Mouse (Mus musculus) spleen, postnatal 10 days (tissue): ENCODE data around the gene Polr1e.
"Not testable (repeated sequence)": the region's sequence is repeated elsewhere in the genome, so short reads cannot be mapped to it uniquely, and the experiment has no call there.

Experiments
- DNase-seq, 2 experiments: peaks; one replicate each; pipeline ENCODE4 v3.0.0; 2021 to 2022; ENCODE audit warnings: low spot score in 2 of 2

Polr1e gene

DNA sequence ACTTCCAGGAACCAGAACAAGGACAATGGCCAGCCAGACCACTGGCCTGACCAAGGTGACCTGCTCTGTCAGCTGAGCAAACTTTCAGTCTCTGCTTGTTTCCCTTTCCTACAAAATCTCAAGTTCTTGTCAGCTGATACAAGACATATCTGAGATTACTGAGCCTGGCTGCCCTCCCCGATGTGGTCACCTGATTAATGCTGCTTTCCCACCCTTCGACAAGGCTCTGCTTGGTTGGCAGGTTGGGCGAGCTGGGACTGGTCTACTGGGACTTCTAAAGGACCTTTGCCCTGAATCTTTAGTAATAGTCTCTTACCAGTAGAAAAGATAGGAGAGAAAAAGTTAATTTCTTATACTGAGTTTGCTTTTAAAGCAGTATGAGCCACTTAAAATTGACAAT is 12.9 kb upstream of the Polr1e start:
- no peak for DNase-seq

DNA sequence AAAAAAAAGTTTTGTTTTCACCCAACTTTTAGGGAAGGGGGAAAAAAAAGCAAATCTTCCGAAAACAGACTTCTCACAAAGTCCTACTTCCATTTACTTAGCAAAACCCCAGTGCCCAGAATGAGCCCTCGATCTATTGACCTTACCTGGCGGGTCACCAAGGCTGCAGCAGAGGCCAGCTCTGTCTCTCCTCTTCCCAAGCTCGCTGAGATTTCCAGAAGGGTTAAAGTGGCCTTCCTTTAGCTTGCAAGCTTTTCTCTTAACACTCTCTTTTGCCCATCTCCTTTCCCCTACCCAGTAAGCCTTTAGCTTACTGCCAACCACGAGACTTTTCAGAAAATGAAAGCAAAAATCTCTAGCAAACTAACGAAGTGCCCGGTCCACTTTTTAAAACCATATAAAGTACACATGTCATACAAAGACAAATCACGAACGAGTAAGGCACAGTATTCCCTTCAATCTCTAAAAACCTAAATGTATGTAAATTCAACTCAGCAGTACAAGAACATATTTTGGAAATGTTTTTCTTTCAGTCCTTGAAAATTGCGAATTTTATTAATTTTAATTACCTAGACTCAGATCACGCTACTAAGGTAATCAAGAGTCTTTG is 7.5 kb upstream of the Polr1e start:
- DNase-seq = no peak

DNA sequence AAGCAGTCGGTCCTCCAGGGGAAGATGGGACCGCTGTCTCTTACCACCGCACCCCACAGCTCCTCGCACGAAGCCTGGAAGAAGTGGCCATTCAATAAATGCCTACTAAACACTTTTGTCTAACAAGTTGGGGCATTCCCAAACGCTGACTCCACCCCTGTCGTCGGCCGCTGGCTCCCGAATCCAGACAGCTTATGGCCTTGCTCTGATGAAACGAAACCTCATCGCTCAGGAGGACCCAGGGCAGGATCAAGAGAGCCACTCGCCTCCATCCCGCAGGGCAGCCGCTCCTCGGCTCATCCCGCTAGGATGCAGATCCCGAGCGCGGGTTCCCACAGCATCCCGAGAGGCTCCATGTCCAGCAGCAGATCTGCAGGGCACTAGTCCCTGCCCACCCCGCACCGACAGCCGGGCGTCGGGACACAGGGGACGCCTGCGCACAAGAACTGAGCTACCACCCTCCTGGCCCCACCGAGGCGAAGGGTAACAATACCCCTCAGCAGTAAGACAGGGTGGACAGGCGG is 6.7 kb upstream of the Polr1e start:
- peak in 1 of 2 experiments; percentile 76 for DNase-seq

DNA sequence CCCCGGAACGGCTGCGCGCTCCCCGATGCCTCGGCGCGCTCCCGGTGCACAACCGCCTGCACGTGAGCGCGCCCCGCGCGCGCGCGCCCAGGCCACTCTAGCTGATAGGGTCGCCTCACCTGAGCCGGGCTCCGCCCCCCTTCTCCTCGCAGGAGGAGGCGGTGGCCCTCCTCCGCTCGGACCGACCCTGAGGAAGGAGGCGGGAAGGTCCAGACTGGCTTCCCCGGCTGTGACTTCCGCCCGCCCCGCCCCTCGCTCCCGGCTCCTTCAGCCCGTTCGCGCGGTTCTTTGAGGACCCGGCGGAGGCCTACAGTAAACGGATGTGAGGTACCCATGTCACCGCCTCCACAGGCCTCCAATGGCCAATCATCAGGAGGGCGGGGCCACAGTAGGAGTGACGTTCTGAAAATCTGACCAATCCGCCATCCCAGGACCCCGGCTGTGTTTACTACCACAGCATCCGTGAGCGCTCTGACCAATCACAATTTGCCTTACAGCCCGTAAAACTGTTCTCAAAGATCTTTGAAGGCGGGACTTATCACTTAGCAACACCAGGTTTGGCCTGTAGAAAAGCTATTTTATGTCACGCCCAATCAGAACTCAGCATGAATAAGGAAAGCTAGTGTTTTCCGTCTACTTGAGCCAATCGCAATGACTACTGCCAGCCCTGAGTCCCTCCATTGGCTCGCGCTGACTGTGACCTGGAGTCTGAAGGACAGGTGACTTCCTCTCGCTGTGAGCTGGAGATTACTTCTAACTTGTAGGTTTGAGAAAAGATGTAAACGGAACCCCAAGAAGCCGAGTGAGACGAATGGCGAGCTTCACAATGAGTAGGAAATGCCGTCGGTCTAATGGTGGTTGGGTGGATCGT is 6.0 kb upstream of the Polr1e start, which contains the start of gene Zbtb5:
Zbtb5 (minus strand) TSS at position 308 of the 871 bp plus-strand sequence.
- peak; percentile 97 to 99 for DNase-seq

DNA sequence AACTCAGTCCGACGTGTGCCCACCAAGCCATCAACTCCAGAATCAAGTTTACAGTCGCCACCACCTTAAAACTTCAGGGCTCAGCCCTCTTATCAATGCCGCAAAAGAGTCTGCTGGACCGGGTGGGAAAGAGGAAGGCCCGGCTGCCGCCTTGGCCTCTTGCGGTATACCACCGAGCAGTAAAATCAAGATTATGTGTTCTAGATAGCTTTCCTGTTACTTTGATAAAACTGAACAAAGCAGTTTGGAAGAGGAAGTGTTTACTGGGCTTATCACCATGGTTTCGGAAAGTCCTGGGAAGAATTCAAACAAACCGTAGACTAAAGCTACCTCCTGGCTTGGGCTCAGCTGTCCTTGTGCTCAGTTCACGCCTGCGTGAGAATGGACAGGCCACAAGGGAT is 5.4 kb upstream of the Polr1e start:
- no peak for DNase-seq

DNA sequence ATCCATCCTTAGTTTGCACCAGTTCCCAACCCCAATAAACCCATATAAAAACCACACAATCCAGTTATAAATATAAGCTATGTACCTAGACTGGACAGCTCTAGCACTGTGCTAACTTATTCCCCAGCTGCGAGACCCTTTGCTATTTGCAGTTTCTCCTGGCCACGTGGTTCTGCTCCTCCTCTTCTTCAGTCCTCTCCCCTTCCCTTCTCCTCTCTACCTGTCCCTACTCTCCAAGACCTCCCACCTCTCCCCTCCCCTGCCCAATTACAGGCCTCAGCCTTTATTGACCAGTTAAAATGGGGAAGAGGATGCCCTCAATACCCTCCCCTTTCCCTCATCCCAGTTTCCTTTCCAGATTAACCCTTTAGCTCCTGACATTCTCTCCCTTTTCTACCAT is 4.8 kb upstream of the Polr1e start:
- no peak for DNase-seq

DNA sequence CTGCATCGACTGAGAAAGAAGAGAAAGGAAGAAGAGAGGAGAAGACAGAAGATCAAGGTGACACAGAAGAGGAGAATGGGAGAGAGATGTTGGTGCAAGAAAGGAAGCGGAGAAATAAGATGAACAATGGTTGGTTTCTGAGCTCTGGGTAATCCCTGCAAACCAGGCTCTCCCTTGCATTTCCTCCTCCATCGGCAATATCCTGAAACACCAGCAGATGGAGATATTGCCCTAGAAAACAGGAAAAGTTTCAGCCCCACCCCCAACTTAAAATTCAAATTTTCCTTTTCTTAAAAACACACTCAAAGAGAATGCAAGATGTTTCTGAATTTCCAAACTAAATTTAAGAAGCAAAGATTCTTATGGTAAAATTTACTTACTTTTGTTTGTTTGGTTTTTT is 2.8 kb upstream of the Polr1e start:
- DNase-seq = peak in 1 of 2 experiments; percentile 58

DNA sequence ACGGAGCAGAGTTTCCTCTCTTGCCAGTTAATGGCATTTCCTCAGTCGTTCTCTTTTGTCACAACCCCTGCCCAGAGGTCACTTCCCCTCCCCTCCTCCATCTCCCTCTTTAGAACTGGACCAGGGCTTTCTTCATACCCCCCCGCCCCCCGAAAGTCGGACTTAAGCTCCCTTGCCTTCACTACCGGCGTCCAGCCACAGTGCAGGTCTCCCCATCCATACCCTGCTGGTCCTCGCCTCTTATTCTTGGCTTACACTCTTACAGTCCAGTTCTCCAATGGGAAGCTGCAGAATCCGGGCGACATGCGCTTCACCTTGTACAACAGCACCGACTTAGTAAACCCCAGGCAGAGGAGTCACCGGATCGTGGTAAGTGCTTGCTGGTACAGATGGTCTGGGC is 626 bp downstream of the Polr1e start:
- DNase-seq = no peak

DNA sequence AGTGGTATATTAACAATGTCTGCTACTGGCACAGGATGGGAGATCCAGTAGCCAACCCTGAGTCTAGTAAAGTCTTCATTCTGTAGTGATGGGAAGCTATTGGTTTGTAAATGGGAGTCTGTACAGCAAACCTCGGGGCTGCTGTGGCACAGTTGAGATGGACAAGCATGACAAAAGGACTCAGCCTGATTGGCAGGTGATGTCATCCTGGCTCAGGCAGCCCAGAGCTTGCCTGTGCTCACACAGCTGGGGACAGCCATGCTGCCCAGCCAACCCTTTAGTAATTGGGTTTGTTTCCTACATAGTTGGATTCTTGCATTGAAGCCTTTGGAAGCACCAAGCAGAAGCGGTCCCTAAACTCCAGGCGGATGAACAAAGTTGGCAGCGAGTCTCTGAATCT is 8.1 kb downstream of the Polr1e start:
- DNase-seq = no peak

DNA sequence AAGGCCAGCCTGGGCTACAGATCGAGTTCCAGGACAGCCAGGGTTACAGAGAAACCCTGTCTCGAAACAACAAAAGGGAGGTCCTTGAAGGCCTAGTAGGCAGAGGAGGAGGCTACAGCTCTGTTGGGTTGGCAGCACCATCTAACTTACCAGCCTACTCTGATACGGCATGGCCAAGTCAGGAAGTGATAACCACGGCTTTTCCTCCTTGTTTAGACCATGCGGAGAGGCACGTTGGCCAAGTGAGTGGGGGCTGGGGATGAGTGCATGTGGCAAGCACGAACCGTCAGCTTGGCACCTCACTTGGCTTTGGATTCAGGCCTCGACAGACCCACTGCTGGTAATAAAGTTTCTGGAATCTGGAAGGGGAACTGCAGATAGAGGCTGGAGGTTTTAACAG is 14.2 kb downstream of the Polr1e start:
- no peak for DNase-seq

DNA sequence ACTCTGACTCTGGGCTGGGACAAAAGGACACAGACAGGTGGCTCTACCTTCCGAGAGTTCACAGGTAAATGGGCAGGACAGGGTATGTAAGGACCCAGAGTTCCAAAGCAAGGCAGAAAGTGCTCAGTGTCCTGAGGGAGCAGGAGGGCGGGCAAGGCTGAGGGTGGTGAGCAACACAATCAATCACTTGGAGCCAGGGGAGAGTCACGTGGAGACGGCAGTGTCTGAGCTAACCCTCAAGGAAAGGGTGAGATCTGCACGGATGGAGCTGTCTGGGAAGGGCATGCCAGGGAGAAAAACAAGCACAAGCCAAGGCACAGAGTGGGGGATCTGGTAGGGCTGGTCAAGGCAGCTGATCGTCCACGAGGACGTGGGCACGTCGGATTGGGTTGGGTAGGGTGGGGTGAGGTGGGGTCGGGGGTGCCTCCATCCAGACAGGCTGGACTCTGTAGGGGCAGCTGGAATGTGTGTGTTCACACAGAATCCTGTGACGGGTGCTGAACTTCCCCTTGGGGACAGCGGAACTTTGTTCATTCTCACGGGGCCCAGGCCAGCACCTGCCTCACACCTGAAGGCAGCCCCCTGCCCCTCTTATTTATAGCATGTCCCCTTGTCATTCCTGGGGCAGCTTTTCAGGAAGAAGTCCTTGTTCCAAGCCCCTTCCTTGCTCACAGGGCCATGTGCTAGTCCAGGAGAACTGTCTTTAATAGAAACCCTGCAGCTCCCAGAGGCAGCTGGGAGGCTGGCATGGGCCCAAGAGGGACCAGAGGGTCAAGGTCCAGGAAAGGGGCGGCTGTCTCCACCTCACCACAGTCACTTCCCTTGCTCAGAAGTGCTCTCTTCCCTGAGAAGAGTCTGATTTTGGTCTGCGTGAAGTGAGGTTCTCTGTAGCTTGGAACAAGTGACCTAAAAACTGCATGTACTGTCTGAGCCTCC is 16.6 kb downstream of the Polr1e start:
- no peak for DNase-seq

DNA sequence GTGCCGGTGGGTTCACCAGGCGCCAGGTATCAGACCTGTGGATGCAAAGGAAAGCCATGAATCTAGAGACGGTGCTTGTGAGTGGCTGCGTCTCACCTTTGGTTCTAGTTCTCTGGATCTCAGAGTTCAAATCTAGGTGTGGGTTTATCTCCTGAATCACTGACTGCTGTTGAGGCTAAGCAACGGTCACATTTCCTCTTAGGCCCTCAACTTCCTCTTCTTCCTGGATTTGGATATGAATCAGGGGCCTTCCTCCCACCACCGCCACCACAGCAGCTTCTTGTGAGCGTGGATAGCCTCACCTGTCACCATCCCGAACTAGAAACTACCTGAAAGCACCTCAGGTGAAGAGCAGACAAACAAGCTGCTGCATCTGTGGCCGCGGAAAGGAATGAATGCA is 17.7 kb downstream of the Polr1e start:
- DNase-seq = no peak

DNA sequence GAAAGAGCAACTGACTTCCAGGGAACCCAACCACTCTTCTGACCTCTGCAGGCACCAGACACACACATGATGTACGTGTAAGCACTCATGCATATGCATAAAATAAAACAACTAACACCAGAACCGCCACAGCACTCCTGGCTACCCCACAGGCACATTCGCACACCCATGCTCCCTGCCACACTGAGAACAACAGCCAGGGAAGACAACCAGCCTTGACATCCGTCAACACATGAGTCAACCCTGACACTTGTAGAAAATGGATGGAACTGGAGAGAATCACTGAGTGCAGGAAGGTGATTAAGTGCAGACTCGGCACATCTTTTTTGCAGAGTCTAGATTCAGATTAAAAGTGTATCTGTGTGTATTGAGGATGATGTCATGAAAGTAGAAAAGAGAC is 18.2 kb downstream of the Polr1e start:
- DNase-seq = no peak

DNA sequence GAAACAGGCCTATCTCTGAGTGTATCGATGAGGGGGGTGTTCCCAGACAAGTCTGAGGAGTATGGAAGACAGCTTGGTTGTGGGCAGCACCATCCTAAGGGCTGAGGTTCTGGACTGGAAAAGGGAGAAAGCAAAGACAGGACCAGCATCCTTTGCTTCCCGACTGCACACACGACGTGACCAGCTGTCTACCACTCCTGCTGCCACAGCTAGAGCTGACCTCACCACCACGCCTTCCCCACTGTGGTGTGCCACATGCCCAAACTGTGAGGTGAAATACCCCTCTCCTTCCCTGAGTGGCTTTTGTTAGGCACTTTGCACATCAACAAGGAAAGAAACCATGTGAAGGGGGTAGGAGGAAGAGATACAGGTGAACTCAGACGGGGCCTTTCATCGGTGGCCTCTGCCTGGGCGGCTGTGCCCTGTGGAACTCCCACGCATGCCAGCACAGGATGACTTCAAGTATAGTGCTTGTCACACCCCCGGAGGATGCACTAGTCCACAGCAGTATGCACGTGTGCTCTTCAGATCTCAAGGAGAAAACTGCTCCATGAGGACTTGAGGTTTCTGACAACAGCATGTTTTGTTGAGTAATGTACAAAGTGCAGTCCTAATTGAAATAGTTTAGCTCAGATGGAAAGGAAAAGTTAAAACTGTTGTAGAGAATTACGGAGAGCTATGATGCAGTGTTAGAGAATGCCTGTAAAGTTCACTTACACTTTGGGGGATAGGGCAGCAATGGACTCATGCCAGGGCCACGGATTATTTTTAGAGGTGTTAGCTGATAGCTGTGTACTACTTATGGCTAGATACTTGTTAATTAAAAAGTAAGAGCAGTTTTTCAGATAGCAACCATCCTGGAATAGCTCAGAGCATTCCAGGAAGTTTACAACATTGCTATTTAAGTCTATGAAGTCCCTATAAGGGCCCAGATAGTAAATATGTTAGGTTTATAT is 19.4 kb downstream of the Polr1e start:
- DNase-seq = no peak

DNA sequence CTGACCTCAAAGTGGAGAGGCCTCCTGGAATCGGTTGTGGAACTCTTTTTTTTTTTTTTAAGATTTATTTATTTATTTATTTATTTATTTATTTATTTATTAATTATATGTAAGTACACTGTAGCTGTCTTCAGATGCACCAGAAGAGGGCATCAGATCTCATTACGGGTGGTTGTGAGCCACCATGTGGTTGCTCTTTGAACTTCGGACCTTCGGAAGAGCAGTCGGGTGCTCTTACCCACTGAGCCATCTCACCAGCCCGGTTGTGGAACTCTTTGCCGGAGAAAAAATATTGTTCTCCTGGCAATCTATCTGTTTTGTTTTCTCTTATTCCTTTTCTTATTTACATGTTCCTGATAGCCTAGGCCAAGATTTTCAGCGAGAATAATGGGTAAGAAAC is 20.5 kb downstream of the Polr1e start:
- DNase-seq = peak in 1 of 2 experiments; percentile 34

DNA sequence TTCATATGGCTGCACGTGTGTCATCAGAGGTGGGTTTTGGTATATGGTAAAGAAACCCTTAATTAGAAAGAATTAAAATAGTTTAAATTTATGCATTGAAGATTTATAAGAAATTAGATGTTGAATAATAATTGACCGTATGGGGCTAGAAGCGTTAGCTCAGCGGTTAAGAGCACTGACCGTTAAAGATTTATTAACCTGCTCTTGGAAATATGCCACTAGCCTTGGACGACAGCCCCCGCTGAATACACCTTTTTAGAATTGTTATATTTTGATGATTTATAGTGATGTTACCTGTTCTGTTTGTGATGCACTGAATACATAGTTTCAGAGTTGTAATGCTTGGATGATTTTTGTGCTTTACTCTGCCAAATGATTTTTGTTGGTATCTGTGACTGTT is 21.2 kb downstream of the Polr1e start:
- DNase-seq = not testable (repeated sequence)

DNA sequence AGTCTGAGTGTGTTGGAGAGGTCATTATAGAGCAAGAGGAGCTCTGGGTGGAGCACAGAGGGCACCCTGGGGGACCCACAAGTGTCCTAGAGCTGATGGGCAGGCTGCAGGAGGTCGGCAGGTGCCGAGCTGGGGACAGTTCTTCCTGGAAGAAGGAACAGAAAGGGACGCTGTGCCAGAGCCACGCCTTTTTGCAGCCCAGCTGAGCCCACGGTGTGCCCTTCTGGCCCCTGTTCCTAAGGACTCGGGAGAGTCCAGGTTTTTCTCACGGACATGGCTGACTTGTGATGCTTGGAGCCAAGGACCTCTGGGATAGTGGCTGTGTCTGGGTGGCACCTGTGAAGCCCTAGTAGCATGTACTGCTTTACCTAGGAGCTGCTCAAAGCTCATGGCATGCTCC is 22.4 kb downstream of the Polr1e start:
- no peak for DNase-seq

DNA sequence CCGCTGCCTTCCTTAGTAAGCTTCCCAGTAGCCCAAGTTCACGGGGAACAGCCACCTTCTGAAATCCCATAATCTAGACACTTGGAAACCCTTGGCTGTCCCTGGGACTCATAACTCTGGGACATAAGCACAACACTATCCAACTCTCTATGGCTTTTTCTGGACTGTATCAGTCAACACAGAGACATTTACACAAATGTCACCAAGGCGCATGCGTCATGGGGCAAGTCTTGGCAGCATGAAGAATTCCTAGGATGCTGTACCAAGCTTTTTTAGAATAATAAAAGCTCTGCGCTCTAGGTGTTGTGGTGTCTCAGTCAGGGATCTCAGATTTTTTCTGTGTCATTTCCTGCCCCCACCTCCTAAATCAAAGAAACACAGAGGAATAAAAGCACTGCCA is 28.3 kb downstream of the Polr1e start:
- DNase-seq = no peak

DNA sequence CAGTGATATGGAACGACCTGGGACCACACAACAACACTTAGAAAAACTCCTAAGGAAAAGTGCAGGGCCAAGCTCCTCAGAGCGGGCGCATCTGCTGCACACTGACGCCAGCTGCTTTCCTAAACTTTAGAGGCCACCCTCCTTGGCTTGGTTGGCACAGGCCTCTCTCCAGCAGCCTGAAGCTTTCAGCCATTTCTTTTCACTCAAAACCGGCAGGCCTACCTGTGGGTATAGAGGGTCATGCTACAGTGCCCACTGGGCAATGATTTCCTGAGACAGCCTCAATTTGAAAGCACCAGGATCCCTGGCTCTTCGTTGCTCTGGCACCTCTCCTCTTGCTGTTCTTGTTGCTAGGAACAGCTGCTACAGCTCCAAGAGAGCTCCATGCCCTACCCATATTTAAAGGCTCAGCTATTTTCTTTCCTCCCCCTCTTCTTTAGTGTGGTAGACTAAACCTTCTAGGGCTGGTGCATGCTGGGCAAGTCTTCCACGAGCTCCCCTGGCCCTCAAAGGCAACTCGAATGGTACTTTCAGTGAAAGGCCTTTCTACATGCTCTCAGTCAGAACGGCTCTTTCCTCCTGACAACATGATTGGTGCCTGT is 29.0 kb downstream of the Polr1e start:
- DNase-seq = no peak

DNA sequence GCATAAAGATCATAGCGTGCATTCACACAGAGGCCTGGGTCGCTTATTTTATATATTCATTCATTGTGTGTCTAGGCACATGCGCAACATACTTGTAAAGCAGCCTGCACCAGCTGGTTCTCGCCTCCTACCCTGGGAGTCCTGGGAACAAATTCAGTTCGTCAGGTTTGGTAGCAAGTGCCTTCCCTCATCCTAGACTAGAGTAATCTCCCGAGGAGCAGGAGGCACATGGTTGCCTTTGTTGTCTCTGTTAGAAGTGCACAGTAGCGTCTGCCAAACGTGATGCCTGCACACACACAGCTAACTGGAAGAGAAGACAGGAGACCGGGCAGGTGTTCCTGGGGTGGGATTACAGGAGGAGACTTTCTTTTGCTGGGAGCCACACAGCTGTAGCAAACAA is 29.6 kb downstream of the Polr1e start:
- DNase-seq = no peak
